8 mouse cellular contexts compared by ENCODE assay signal in the genomic region with DNA sequence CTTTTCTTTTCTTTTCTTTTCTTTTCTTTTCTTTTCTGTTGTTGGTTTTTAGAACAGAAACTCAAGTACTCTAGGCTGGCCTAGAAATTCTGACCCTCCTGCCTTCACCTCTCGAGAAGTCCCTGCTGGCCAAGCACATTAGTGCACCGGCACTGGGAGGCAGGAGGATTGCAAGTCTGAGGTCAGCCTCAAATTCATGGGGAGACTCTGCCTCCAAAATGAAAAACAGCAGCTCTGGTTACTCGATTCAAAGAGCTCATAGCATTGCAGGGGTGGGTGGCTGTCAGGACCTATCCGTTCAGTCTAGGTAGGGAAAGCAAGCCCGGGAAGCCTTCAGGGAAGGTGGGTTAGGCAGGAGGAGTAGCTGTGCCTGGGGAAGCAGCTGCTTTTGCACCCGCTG. TPM values are rescaled to one million over a fixed set of nuclear protein-coding genes. Genes with fewer than 3 reads are reported as not detected.
DNase-seq lines count a peak whose midpoint lies in the region; ATAC-seq and TF ChIP-seq lines count a peak whose summit lies in the region.

No protein-coding gene starts in this region.

- no peak overlapping the region for H3K4me3 ChIP-seq in heart, embryonic 16.5 days (ENCODE audit: low read length)
- no peak overlapping the region for H3K4me3 ChIP-seq in hindbrain, embryonic 16.5 days (ENCODE audit: low read length)
- no peak overlapping the region for H3K4me3 ChIP-seq in midbrain, postnatal 0 days (ENCODE audit: low read depth, low read length)
- H3K4me3 ChIP-seq in lung, postnatal 0 days (ENCODE audit: low read depth, low read length), result no peak overlapping the region

- H3K9me3 ChIP-seq in heart, embryonic 16.5 days (replicated peaks; ENCODE audit: control insufficient read depth, low read length), result no peaks in the 10 kb centered on the region
- H3K9me3 ChIP-seq in hindbrain, embryonic 16.5 days (ENCODE audit: control insufficient read depth, low read length), result no peaks in the 10 kb centered on the region
- no peaks in the 10 kb centered on the region for H3K9me3 ChIP-seq in midbrain, postnatal 0 days (ENCODE audit: low read length)
- no peaks in the 10 kb centered on the region for H3K9me3 ChIP-seq in lung, postnatal 0 days (ENCODE audit: low read length)

- no peak overlapping the region for H3K9ac ChIP-seq in heart, embryonic 16.5 days (ENCODE audit: low read length)
- no peak overlapping the region for H3K9ac ChIP-seq in hindbrain, embryonic 16.5 days (ENCODE audit: low read depth, low read length)
- no peak overlapping the region for H3K9ac ChIP-seq in midbrain, postnatal 0 days (replicated peaks; ENCODE audit: low read length, poor library complexity, severe bottlenecking)
- no peak overlapping the region for H3K9ac ChIP-seq in lung, postnatal 0 days (replicated peaks; ENCODE audit: low read depth)

- ATAC-seq in heart, embryonic 16.5 days (replicated peaks; ENCODE audit: extremely low read depth, insufficient read depth, low FRiP score), result no peak
- ATAC-seq in hindbrain, embryonic 16.5 days, result no peak
- no peak for ATAC-seq in midbrain, postnatal 0 days (ENCODE audit: low FRiP score)
- no peak for ATAC-seq in lung, postnatal 0 days

- H3K4me2 ChIP-seq in heart, embryonic 16.5 days (ENCODE audit: low read depth, low read length), result no peak overlapping the region
- no peak overlapping the region for H3K4me2 ChIP-seq in hindbrain, embryonic 16.5 days (ENCODE audit: low read length)
- H3K4me2 ChIP-seq in midbrain, postnatal 0 days (ENCODE audit: low read depth, low read length, poor library complexity, severe bottlenecking), result no peak overlapping the region
- H3K4me2 ChIP-seq in lung, postnatal 0 days (replicated peaks; ENCODE audit: low read depth, low read length), result no peak overlapping the region

- peaks cover 19% of the 10 kb centered on the region; the same call in 1 of the 2 replicates for H3K36me3 ChIP-seq in heart, embryonic 16.5 days (ENCODE audit: control insufficient read depth, insufficient read depth)
- H3K36me3 ChIP-seq in hindbrain, embryonic 16.5 days (ENCODE audit: control insufficient read depth, insufficient read depth, low read length), result peaks cover 11% of the 10 kb centered on the region; the same call in 1 of the 2 replicates
- peaks cover 26% of the 10 kb centered on the region for H3K36me3 ChIP-seq in midbrain, postnatal 0 days (ENCODE audit: insufficient read depth, low read length)
- 0 out of 2 replicates have a peak, but pooled peaks cover 16% of the 10 kb centered on the region for H3K36me3 ChIP-seq in lung, postnatal 0 days (ENCODE audit: insufficient read depth, low read length)

- no peak for DNase-seq in heart, postnatal 4 days
- peak; percentile 23 for DNase-seq in embryo, embryonic 9.5 days (ENCODE audit: extremely low spot score)
- DNase-seq in midbrain, postnatal 0 days (ENCODE audit: low spot score), result no peak
- DNase-seq in lung, postnatal 0 days (ENCODE audit: low spot score), result no peak
- DNase-seq in T-cell, adult 2 months (ENCODE audit: low spot score), result no peak
- no peak for DNase-seq in MN1 (ENCODE audit: low spot score)

- H3K4me1 ChIP-seq in heart, embryonic 16.5 days (ENCODE audit: control insufficient read depth, insufficient read depth, low read length), result peaks cover 32% of the 10 kb centered on the region
- peaks cover 22% of the 10 kb centered on the region for H3K4me1 ChIP-seq in hindbrain, embryonic 16.5 days (ENCODE audit: control insufficient read depth, insufficient read depth, low read depth, low read length)
- peaks cover 10% of the 10 kb centered on the region; the same call in 1 of the 2 replicates for H3K4me1 ChIP-seq in midbrain, postnatal 0 days (ENCODE audit: insufficient read depth, low read length)
- H3K4me1 ChIP-seq in lung, postnatal 0 days (ENCODE audit: insufficient read depth, low read depth, low read length), result peaks cover 8% of the 10 kb centered on the region; the same call in 1 of the 2 replicates

- peak overlapping the region; percentile 43 for H3K27ac ChIP-seq in heart, embryonic 16.5 days (ENCODE audit: low read length)
- H3K27ac ChIP-seq in hindbrain, embryonic 16.5 days (ENCODE audit: low read depth, low read length), result peak overlapping the region; percentile 64; the same call in 1 of the 2 replicates
- H3K27ac ChIP-seq in midbrain, postnatal 0 days (ENCODE audit: low read depth, low read length), result peak overlapping the region; percentile 4
- H3K27ac ChIP-seq in lung, postnatal 0 days (ENCODE audit: low read length), result no peak overlapping the region

- no peaks in the 10 kb centered on the region for H3K27me3 ChIP-seq in heart, embryonic 16.5 days (ENCODE audit: control insufficient read depth, insufficient read depth, low read length)
- H3K27me3 ChIP-seq in hindbrain, embryonic 16.5 days (replicated peaks; ENCODE audit: control insufficient read depth, insufficient read depth, low read length), result no peaks in the 10 kb centered on the region
- H3K27me3 ChIP-seq in midbrain, postnatal 0 days (ENCODE audit: insufficient read depth, low read length), result no peaks in the 10 kb centered on the region
- H3K27me3 ChIP-seq in lung, postnatal 0 days (replicated peaks; ENCODE audit: insufficient read depth, low read length), result no peaks in the 10 kb centered on the region

- WGBS in heart, embryonic 16.5 days, result 46% methylated on average over 6 of the region's 6 CpGs
- WGBS in hindbrain, embryonic 16.5 days, result 43% methylated on average over 6 of the region's 6 CpGs
- WGBS in midbrain, postnatal 0 days, result 37% methylated on average over 6 of the region's 6 CpGs
- 58% methylated on average over 6 of the region's 6 CpGs for WGBS in lung, postnatal 0 days

- TF ChIP-seq CTCF in midbrain, postnatal 0 days (IDR thresholded peaks at IDR 0.05), result no peak
- TF ChIP-seq CTCF in lung, postnatal 0 days (IDR thresholded peaks at IDR 0.05), result no peak; the same call in 1 of the 2 replicates

- no peak for TF ChIP-seq EP300 in lung, postnatal 0 days (IDR thresholded peaks at IDR 0.05)

RNA-seq across cellular contexts. Expression of gene Dnmt3a, which starts 37.0 kb away (rescaled TPM):
- polyA plus RNA-seq in heart, embryonic 16.5 days (2015; fragmentation: Nextera tagmentation; extraction: Ambion mirVana), result 55.1 and 82.6 TPM in 2 replicates
- 100 to 1,000 TPM; 118 TPM for total RNA-seq in heart, postnatal 4 days (2021)
- 94.1 and 104 TPM in 2 replicates for polyA plus RNA-seq in hindbrain, embryonic 16.5 days (2015; fragmentation: Nextera tagmentation; extraction: Ambion mirVana)
- total RNA-seq in midbrain, postnatal 0 days (2014; rRNA removed), result 88.5 and 101 TPM in 2 replicates
- polyA plus RNA-seq in midbrain, postnatal 0 days (2015; fragmentation: Nextera tagmentation; extraction: Ambion mirVana), result 106 and 130 TPM in 2 replicates
- 60.3 and 74.8 TPM in 2 replicates for polyA plus RNA-seq in lung, postnatal 0 days (2015; fragmentation: Nextera tagmentation; extraction: Ambion mirVana)
